Mouse (Mus musculus): Measurements from ENCODE around the gene Acaa1b.

Gene Acaa1b

DNA sequence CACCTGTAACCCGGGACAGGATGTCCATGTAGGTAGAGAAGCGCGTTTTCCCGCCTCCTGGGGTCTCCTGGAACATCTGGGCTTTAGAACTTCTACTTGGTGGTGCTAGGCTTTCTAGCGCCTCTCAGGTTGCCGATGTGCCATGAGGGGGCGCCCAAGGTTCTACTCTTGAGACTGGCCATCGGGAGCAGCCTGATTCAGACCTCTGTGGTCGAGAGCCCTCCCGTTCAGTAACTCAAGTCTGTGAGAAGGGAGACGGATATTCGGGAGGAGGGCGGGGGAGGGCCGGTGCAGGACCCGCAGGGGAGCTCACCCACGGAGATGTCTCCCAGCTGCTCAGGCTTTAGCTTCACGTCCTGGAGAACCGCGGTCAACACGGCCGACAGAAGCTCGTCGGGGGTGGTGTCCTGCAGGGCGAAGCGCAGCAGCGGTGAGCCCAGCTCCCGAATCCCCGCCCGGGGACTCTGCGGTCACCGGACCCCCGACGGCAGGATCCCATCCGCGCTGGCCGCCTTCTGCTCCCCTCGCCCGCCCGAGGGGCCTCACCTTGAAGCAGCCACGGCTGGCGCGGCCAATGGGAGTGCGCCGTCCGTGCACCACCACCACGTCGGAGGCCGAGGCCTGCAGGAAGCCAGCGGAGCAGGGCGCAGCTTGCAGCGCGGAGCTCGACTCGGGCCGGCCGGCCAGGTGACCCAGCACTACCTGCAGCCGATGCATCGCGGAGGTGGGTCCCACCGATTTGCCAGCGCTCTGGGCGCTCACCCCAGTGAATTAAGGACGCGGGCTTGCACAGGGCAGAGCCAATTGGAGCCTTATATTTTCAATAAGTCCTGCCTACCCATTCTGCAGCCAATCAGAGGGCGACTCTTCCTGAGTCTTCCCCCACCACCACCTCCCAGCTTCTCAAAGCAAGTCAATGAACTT is at the start of gene Acaa1b:
TSS of gene Acaa1b (minus strand) at position 816 of the 924 bp plus-strand sequence.
- in situ Hi-C loops (cut with MboI, MseI): no loop called here

DNA sequence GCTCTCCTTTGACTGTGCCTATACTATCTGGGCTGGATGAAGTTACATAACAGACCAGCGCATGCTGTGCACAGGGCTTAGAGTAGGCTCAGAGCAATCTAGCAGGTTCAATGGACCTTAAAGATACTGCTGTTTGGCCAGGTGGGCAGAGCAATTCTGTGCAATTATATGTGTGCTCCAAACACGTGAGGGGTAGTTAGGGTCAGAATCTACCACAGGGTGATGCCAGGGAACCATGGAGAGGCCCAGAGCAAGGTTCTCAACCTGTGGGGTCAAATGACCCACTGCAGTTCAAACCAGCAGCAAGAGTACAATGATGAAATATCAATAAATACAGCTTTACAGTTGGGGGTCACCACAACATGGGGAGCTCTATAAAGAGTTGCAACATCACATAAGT is 49.8 kb upstream of the Acaa1b start:
- in situ Hi-C loops (cut with MboI, MseI): no loop called here

DNA sequence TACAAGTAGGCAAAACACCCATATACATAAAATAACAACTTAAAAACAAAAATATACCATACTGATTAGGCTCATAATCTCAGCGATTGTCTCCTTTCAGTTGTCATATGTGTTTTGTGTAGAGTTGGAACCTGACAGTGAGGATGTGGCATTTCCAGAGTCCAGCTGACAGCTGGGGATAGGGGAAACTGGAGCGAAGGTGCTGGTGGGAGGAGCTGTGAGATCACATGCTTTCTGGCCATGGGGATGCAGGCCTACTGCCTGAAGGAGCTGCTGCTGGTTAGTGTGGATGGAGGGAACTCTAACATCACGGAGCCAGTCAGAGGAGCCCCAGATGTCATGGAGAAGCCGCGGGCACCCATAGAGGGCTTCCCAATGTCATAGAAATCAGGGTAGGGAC is 48.9 kb upstream of the Acaa1b start:
- in situ Hi-C loops (cut with MboI, MseI): no loop called here

DNA sequence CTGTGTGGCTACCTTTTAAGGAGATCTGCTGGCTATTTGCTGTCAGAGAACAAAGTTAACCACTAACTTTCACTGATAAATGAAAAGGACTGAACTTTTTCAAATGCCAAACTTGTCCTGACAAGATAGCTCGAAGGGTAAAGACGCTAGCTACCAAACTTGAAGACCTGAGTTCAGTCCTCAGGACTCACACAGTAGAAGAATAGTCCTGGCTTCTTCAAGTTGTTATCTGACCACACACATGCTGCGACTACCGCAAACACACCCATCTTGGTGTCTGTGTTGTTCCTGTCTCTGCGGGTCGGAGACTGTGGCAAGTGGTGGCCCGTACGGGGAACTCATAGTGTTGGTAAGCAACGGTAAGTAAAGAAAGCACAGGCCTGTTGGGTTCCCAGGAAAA is 46.7 kb upstream of the Acaa1b start:
- in situ Hi-C loops (cut with MboI, MseI): no loop called here

DNA sequence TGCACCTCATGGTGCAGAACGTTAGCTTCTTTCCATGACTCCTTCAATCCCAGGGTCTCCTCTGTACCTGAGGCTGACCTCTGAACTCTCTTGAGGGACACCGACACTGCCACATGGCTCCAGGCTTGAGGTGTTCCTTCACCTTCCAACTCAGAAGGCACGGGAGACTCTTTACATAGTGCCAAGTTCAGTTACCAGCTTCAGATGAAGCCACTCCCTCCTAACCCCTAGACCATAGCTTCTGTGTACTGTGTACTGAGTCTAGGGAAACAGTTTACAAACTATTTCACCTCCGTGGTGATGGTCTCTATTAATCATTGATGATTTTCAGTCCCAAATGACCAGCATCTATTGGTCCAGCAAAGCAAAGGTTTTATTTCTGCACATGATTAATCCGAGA is 44.8 kb upstream of the Acaa1b start:
- in situ Hi-C loops (cut with MboI, MseI): no loop called here

DNA sequence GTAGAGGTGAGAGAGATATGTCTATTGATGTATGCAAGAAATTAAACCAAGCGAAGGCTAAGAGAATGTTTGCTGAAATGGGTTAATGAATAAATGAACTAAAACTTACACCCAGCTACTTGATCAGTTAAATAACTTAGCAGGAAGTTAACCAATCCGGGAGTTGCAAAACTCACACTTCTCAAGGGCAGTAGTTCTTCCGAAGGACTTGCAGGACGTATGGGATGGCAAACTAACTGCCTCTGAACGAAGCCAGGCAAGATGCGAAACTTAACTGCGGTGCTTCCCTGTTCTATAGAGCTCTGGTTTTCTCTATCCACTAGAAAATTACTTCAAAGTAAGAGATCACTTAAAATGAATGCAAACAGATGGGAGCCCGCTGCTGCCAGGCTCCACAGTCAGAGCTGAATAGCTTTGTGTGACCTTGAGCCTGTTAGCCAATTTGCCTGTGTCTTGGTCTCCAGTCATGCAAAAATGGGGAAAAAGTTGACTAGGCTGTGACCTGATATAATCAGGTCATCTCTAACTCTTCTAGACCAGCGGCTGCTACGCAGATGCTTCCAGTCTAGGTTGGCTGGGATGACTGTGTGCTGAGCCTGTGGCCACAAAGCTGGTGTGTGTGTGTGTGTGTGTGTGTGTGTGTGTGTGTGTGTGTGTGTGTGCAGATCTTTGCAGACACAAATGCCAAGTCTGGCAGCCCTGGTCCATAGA is 42.4 kb upstream of the Acaa1b start:
- in situ Hi-C loops (cut with MboI, MseI): no loop called here

DNA sequence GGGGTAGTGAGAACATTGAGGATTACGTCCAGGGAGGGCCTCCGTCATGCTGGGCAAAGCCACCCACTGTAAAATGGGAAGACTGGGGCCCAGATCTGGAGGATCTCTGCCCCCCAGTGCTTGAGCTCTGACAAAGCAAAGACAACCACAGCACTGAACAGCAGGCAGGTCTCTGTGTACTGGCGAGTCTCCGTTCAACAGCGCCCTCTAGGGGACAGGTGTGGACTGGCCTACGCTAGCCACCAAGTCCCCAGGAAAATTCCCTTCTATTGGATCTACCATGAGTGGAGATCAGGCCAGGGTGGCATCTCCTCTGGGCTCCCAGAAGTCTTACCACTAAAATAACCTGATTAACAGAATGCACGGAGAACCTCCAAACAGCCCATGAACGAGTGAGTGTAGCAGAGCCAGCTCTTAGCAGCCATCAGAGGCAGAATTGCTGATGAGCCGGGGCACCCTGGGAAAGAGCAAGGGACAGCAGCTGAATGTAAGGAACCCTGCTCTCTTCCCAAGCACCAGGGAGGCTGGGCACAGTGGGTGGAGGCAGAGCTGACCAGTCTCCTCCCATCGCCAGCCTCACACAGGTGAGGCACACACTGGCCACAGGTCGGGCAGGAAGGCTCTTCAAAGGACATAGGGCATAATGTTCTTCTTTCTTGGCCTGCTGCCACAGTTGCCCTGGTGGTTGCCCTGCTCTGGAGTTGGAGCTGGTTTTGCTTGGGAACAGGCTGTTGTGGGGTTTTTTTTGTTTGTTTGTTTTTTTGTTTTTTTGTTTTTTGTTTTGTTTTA is 35.5 kb upstream of the Acaa1b start:
- in situ Hi-C loops (cut with MboI, MseI): loop anchor here (5.0 kb wide), 1 partner anchor 50 kb away; no protein-coding TSS in a partner anchor

DNA sequence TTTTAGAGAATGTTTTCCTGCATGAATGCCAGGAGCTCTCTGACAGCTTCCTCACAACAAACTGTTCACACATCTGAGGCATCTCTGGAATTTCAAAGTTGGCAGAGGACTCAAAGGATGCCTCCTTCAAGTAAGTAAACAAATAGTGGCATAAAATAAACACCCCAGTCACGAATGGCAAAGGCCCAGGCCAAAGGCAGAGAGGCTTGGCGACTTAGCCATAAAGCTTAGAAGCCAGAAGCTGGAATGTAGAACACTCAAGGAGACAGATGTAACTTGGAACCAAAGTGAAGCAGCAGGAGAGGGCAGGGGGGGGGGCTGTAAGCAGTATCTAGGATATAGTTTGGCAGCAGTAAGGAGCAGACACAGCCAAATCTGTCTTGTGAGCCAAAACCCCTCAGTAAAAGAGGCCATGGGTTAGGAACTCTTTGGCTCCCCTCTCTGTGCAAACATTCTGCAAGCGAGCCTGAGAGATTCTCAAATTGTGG is 24.4 kb upstream of the Acaa1b start:
- in situ Hi-C loops (cut with MboI, MseI): no loop called here

DNA sequence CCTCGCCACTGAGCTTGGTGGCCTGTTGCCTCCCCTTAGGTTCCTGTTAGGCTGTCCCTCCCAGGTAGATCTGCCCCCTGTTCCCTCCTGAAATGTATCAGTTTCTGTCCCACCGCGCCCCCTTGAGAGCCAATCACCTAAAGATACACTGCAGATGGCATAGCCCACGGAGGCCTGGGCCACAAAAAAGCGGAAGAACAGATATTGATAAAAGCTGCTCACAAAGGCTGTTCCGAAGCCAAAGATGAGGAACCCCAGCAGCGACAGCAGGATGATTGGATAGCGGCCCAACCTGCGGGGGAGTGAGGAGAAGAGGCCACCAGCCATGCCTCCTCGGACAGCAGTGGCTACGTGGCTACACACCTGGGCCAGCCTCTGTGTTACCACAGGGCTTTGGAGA is 22.4 kb upstream of the Acaa1b start:
- in situ Hi-C loops (cut with MboI, MseI): no loop called here

DNA sequence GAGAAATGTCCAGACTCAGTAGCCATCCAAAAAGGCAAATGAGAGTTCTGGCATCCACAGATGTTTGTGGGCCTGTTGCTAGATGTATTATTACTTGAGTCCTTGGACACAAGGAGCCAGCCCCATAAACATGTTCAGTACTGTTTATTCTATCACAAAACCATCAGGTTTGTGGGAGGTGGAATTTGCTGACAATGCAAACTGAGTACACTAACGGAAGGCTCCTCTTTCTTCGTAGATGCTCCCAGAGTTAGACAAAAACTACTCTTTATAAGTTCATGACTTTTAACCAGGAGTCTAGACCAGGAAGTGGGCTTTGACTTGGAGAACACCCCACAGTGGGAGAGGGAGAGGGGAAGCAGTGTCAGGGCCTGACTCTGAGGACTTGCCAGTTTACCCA is 10.7 kb upstream of the Acaa1b start:
- in situ Hi-C loops (cut with MboI, MseI): no loop called here

DNA sequence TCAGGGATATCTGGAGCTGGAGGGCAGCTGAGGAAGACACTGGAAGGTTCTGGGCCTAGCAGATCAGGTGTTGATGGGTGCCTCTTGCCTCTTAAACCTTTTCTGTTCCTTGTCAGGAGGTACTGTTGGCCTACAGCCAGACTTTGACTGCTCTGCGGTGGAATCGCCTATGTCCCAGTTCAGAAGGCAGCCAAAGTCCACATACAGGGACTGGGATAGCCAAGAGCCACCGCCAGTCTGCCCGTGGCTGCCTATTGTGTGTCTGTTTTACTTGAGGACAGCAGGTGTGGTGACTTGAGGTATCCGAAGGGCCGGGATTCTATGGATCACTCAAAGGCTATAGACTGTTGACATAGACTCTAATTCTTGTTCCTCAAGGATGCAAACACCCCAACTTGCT is 8.7 kb upstream of the Acaa1b start:
- in situ Hi-C loops (cut with MboI, MseI): no loop called here

DNA sequence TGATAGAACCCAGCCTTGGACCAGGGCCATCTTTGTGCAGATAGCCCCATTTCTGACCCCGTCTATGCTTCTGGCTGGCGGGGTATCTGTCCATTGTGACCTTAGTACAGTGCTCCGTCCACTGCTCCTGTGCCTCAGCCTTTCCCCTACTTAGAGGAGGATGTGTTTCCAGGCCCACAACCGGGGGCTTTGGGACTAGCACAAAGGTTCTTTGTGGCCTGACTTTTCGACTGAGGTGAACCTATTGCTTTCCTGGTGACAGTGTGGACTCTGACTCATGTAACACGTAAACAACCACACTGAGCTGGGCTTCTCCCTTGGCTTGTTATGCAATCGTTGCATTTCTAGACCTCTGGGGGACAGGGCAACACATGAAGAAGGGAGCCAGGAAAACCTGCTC is 7.8 kb upstream of the Acaa1b start:
- in situ Hi-C loops (cut with MboI, MseI): no loop called here

DNA sequence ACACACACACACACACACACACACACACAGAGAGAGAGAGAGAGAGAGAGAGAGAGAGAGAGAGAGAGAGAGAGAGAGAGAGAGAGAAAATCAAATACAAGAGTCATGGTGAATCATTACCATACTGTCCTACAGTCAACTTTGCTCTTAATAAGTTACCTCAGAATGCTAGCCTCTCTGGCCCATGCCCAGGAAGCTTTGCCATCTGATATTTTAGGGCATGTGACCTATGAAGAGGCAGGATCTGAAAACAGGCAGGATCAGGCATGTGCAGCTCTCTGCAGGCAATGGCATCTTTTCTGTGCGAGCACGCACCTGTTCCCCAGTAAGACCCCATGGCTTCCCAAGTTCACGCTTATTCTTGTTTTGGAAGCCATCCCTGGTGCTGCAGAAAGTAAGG is 3.8 kb upstream of the Acaa1b start:
- in situ Hi-C loops (cut with MboI, MseI): no loop called here

DNA sequence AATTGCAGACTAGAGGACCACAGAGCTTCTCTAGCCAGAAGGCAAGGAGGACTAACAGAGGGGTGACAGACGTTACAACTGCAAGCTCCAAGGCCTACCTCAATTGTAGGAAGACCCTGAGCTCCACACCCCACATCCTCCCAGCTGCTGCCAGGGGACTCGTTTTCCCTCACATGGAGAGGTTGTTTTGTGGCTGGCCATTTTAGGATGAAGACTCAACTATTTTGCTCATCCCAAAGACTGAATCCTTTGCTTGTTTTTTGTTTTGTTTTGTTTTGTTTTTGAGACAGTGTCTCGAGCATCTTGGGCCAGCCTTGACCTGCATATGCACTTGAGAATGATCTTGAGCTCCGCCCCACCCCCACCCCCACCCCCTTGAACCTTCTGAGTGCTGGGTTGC is 2.0 kb upstream of the Acaa1b start, which contains the start of gene Gm47289:
TSS of gene Gm47289 (plus strand) at position 301 of the 400 bp plus-strand sequence.
- in situ Hi-C loops (cut with MboI, MseI): no loop called here

DNA sequence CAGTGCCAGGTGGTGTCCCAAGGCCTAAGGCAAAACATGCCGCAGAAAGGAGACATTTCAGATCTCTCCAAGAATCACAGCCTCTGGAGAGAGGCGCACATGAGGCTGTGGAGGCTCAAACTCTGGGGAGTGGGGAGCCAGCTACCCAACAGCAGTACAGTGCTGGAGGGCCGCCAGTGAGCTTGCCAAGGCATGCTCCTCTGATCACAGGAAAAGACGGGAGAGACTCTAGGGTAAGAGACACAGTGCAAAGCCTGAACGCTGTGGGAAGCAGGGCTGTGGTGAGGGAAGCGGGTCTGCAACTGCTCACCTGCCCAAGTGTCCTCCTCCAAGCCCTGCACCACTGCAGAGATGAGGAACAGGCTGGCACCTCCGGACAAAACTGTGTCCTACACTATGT is 1.1 kb downstream of the Acaa1b start:
- in situ Hi-C loops (cut with MboI, MseI): no loop called here

DNA sequence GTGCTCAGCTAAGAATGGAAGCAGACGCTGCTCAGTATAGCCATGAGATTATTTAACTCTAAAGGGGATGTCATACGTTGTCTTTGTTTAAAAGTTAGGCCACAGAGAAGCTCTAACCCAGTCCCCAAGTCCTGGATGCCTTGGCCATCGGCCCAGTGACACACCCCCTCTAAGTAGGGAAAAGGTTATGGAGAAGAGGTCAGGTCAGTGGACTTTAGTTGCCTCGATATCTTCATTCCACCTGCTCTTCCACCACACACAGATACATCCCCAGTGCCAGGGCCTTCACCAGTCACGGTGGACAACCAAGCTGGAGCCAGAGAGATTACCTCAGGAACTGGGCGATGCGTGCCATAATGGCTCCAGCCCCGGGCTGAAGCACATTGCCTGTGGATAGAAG is 1.5 kb downstream of the Acaa1b start:
- in situ Hi-C loops (cut with MboI, MseI): no loop called here

DNA sequence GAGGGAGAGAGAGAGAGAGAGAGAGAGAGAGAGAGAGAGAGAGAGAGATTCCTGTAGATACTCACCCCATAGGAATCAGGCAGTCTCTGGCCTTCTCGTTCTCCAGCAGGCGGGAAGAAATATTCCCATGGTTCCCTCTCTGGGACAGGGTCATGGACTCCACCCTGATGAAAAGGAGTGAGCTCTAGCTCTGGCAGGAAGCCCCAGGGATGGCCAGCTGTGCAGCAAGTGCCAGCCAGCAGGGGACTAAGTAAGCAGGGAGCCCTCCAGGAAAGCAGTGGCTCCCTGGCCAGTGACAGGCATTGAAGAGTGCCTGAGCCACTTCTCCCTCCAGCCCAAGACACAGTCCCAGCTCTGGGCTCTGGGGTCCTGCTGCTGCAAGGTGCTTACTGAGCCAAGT is 5.1 kb downstream of the Acaa1b start:
- in situ Hi-C loops (cut with MboI, MseI): loop anchor here (5.0 kb wide), 1 partner anchor 196 kb away; no protein-coding TSS in a partner anchor

DNA sequence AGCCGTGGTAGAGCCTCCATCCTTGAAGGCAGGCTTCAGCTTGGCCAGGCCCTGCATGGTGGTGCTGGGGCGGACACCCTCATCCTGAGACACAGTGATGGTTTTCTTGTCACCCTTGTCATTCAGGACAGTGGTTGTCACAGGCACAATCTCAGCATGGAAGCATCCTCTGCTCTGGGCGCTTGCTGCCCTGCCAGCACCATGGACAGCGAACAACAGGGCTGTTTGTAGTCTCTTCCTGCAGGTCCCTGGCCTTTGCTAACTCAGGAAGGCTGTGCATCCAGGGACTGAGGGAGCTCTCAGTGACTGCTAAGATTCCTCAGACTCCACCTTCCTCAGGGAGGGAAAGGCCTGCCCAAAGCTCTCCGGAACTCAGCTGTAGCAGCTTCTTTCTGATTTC is 7.3 kb downstream of the Acaa1b start:
- in situ Hi-C loops (cut with MboI, MseI): no loop called here

DNA sequence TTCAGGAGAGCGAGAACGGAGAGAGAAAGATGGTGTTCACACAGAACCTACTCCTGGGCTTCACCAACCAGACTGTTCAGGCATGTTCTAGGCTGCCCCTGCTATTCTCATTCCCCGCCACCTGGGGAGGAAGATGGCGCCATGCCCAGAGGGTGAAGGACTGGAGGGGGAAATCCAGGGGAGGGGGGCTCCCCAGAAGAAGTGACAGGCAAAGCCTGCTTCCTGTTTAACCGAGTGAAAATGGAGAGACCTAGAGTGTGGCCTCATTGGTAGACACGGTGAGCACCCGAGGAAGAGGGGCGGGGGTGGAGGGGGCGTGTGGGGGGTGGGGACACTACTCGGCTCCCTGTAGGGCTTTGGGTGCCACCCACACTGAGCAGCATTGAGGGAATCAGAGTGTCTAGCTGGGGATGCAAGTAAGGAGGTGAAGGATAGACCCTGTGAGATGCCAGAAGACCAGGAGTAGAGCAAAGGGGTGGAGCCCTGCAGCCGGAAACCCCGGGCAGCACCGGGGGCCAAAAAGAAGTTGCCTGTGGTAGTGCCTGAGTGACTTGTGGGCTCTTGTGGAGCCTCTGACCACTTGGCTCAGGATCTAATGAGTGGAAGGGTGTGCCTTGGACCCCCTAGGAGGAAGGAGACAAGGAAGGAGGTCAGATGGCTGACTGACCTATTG is 10.7 kb downstream of the Acaa1b start:
- in situ Hi-C loops (cut with MboI, MseI): no loop called here

DNA sequence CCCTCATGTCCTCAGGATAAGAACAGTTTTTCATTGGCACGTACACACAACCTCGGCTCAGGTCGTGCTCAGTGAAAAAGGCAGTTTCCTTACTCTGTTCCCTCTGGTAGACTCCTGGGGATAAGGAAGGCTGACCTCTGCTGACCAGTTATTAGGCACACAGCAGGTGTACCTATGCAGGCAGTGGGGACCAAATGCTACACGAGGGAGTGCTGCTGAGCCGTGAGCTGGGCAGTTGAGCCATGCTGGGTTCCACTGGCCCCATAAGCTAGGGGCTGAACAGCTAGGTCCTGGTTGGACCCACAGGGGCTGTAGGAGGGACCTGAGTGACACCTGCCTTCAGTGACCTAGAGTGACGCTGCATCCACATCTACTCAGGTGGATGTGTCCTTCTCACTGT is 11.3 kb downstream of the Acaa1b start:
- in situ Hi-C loops (cut with MboI, MseI): no loop called here

DNA sequence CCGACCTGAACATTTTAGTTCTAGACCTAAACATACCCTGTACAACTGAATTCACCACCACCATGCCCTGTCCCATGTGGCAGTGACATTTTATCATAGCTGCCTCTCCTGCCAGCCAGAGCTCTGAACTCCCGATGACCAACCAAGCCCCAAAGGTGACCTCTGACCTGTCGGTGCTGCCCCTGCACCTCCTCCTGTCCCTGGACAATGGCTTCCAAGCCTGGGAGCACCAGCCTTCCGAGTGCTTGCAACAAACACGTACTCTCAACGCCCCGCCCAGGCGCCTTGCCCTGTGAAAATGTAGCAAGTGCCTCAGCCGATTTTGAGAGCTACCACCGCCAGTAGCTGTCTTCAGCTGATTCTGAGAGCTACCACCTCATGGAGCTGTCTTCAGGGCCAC is 11.8 kb downstream of the Acaa1b start:
- in situ Hi-C loops (cut with MboI, MseI): no loop called here

All from T-helper 2 cell (primary cell).